Mouse (Mus musculus): Measurements from ENCODE around the gene Pcsk2.

DNA sequence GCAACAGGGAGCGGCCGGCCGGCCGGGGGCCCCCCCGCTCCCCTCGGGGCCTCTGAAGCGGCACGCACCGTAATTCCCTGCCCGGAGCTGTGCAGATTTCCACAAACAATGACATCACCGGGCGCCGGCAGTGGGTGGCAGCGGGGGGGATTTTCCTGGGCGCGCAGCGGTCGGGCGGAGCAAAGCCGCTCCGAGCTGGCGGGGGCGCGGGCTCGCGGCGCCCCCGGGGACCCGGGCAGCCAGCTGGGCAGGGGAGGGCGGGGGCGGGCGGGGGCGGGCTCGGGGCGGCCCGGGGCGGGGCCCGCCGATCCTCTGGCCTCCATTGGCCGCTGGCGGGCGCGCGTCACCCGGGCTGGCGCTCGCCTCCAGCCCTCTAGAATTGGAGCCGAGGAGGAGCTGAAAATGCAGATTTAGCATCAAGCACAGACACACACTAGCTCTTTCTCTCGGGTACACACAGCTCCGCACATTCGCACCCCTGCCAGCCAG, at the start of gene Pcsk2:
- TF ChIP-seq GATA1 (IDR thresholded peaks at IDR 0.05; ENCODE audit: borderline replicate concordance, low read length) (no peak), FLI1 (IDR thresholded peaks at IDR 0.05; ENCODE audit: low read length) (no peak)

Measured in megakaryocyte, embryonic 14.5 days (primary cell).